Mouse (Mus musculus) layer of hippocampus, adult 9-10 months (tissue): ENCODE data around the gene Pofut2.
A peak's percentile ranks its signal among the peaks of the same experiment; 100 is the strongest.
"Not testable (repeated sequence)": the region's sequence is repeated elsewhere in the genome, so short reads cannot be mapped to it uniquely, and the experiment has no call there.

ENCODE experiments used
- DNase-seq: peaks from one replicate; pipeline ENCODE4 v3.0.0; 2022; ENCODE audit warnings: low spot score

Gene Pofut2

DNA sequence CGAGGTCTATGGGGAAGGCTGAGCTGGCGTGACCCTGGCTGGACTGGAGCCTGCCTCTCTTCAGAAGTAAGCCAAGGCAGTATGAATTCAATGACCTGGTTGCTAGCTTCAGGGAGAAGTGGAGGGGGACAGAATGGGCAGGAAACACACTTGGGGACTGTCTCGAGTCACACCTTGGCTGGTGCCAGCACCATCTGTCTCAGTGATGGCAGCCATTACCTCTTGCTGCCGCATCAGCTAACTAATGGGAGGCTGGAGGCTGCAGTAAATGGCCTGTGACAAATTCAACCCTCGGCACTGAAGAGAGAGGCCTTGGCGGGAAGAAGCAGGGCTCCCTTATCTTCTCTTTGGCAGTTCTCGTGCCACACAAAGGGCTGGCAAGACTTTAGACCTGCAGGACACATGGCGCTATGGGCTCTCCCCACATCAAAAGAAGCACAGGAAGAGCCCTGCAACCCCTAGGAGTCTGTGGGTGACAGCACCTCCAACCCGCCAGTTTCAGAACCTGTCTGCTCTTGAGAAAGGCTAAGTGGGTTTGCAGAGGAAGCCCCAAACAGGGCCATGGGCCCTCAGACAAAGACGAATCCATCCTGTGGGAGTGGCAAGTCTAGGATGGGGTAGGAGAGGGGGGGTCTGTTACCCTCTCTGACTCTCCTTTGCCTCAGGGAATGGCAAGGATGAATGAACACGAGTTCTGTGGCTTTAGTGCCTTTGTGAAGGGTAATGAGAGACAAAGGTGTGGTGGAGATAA lies 14.1 kb downstream of the Pofut2 start:
- no peak for DNase-seq

DNA sequence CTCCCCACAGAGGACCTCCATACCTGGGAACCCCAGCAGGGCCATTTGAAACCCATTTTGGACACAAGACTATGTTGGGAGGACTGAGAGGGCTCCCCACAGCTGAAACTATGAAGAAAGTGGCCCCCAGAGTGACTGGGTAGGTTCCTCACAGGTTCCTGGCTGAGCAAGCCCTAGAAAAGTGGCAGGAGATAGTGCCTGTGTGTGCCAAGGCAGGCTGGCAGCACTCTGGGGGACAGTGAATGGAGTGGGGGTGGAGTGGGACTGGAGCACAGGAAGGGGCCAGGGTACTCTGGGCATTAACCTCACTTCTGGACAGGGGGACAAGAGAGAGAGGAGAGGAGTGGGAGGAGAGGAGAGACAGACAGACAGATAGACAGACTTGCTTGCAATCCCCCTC lies 14.8 kb downstream of the Pofut2 start:
- no peak for DNase-seq

DNA sequence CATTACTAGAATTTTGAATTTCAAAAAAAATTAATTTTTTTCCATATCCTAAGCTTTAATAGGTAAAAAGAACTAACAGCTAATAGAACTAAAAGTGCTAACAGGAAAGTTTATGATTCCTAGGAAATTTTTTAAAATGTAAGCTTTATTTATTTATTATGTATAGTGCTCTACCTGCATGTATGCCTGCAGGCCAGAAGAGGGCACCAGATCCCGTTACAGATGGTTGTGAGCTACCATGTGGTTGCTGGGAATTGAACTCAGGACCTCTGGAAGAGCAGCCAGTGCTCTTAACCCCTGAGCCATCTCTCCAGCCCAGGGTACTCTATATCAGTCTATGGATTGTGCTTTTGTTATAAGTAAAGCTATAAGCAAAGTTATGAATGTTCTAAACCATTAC lies 23.1 kb downstream of the Pofut2 start:
- DNase-seq = not testable (repeated sequence)

DNA sequence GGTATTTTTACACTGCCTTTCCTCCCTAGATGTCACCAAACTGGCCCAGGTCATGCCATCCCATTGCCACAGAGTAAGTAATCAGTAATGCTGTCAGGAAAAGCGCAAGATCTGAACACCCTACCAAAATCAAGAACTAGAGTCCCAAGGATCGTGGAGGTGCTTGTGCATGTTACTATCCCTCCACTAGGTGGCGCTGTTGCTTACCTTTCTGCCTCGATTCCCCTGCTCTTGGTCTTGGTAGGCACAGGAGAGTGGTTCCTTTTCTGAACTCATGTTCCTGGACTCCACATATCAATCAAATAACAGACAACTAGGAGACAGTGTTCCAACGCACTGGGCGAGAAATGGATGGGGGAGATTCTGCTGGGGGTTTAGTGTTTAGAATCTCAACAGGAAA lies 23.8 kb downstream of the Pofut2 start:
- peak; percentile 45 for DNase-seq

DNA sequence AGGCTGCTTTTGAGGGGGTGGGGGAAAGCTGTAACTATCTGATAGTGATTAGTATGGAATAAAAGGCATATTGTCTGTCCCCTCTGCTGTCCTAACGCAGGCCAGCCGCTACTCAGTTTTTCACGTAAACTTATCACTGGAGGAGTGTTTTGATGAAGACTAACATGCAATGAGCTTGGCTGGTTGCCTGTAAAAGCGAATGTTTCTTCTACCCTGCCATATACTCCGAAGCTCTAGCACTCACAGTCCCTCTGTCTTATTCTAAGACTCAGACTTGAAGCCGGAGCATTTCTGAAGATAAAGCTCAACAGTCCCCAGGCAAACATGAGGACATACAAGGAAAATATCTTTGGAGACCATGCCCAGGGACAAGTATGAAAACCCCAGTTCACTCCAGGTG lies 25.8 kb downstream of the Pofut2 start:
- no peak for DNase-seq

DNA sequence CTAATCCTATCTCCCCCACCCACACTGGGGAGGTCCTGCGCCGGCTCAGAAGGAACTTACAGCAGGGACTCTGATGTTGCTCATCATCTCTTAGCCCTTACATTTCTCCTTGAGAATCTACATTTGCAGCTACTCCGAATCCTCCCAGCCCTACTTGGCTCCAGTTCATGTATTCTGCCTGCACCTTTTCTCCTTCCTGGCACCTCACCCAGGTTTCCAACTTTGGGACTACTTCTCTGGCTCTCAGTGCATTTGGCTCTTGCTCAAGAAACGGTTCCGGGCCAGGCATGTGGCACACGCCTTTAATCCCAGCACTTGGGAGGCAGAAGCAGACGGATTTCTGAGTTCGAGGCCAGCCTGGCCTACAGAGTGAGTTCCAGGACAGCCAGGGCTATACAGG lies 28.6 kb downstream of the Pofut2 start:
- no peak for DNase-seq

DNA sequence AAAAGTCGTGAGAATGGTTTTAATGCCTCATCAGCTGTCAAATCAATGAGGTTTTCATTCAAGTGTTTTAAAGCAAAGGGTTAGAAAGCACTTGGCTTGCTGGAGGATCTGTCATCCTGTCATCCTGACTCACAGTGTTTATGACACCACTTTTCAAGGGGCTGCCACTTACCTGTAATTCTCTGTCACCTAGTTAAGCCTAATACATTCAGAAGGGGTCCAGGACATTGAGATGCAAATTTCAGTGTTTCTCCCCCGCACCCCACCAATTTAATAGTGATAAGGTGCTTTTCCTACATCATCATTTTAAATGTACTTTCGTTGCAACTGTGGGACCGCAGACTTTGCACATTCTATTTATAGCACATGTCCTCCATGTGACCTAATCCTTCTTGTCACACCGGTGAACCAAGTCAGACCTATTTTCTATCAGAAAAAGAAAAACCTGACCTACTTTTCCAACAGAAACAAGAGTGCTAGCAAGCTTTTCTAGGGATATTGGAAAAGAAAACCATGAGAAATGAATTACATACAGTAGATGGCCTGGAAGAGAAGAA lies 29.7 kb downstream of the Pofut2 start:
- DNase-seq = no peak

DNA sequence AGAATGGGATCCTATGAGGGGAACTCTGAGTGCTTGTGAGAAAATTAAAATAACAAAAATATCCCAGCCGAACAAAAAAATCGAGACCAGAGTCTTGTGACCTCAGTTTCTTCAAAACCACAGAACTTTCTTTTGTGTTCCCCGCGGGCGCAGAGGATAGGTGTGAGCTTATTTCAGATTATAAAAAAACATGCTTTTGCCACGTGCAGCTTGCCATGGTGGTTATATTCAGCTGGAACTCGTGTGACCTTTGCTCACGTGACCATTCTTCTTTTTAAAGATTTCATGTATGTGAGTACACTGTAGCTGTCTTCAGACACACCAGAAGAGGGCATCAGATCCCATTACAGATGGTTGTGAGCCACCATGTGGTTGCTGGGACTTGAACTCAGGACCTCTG lies 30.5 kb downstream of the Pofut2 start:
- no peak for DNase-seq

DNA sequence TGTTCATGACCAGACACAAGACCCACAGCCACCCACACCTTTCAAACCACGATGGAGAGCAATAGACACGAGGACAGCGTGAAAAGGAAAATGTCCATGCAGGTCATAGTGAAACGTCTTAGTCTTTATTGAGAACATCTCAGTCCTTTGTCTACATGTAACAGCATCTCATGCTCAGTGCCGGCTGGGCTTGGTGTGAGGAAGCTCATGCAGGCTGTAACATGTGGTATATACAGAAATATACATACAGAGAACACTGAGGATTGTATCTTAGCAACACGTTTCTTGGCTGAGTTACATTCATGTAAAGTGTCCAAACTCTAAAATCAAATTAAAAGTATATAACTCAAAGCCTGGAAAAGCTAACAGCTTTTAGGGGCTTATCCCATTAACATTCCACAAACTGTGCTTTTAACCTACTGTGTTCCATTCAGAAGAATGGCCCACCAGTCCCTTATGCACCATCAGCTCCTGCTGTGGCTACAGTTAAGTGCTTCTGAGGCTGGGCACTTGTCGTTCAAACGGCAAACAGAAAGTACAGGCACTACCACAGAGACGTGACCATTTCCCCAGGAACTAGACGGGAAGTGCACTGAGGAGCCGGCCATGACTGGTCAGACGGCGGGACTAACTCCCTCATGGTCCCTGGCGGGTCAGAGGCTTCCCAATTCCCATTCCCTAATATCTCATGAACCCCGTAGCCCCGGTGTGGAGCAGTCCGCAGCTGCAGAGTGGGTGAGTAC lies 31.8 kb downstream of the Pofut2 start:
- no peak for DNase-seq

DNA sequence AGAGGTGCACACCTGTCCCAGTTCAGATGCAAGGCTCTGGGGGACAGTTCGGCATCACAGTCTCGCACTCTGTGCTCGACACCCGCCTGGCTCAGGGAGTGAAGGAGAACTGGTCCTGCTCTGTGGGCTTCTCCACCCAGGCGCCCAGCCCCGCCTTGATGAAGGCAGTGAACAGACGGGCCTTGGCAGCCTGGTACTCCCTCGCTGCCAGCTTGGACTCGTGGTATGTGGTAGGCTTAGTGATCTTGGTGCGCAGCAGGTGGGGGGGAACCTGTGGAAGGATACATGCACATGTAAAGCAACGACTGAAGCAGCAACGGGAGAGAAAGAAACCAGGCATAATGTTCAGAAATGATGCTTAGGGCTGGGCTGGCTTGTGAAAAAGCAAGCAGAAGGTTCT lies 35.7 kb downstream of the Pofut2 start:
- DNase-seq = no peak

DNA sequence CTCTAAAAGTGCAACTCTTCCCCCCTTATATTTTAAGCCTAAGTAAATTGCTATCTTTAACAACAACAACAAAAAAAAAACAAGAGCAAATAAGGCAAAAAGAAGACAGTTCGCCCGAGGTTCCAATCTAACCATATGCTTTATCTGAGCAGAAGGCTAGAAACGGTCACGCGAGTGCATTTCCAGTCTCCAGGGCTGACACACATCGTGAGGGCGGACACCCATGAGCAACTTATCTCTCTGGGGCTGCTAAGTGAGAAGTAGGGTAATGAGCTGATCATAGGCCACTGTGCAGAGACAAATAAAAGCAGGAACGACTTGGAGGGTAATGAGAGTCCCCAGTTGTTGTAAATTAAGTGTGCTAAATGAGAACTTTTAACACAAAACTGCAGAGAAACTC lies 39.6 kb downstream of the Pofut2 start:
- no peak for DNase-seq

DNA sequence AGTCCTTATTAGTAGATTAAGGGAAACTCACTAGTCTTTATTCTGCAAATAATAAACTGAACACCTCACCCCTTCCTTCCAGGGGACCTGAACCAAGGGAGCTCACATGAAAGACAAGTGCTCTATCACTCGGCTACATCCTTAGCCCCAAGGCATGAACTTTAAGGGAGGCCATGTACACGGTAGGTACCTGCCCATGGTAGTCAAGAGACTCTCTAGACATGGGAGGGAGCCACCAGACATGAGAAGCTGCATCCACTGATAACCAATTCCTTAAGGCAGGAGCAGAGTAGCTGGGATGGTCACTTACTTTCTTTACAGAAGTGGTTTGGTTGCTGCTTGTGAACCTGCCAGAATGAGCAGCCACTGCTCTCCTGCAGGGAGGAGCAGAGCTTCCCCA lies 40.2 kb downstream of the Pofut2 start:
- no peak for DNase-seq

DNA sequence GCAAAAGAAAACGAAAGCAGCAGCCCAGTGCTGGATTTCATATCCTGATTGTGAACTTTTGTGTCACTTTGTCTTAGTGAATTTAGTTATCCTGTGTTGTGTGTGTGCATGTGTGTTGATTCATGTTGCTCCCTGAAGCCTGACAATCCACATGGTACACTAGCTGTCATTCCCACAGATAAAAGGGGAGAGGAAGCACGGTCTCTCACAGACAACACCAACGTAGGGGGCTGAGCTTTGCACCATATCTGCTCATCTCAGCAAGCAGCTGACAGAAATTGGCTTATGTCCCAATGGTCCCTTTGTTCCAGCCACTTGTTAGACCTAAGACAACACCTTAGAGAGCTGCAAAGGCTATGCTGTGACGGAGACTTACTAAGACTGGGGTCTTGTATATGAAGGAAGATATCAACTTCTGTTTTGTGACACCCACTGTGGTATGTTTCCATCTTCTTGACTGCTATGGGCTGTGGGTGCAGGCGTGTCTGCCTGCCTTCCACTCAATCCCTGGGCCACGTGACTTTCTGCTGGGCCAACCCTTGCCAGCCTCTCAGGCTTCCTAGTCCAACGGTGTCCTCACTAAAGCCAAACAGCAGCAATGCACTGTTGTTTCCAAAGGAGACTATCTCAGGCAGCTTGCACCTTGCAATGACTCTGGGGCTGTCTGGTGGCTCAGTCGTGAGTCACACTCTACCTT lies 41.4 kb downstream of the Pofut2 start:
- DNase-seq = no peak

DNA sequence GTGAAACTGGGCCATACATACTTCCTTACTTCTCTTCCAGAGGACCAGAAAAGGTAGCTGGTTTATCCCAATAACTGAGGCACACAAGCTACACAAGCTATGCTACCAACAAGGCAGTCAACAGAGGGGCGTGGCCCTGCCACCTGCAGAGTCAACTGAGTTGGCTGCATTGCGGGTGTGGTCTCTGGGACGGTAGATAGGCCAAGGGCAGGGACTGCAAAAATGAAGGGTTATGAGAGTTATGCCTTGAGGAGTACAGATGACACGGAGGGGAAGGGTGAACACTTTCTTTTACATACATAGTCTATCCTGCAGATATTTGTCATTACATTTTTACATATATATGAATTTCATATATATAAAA lies 41.9 kb downstream of the Pofut2 start:
- DNase-seq = no peak

DNA sequence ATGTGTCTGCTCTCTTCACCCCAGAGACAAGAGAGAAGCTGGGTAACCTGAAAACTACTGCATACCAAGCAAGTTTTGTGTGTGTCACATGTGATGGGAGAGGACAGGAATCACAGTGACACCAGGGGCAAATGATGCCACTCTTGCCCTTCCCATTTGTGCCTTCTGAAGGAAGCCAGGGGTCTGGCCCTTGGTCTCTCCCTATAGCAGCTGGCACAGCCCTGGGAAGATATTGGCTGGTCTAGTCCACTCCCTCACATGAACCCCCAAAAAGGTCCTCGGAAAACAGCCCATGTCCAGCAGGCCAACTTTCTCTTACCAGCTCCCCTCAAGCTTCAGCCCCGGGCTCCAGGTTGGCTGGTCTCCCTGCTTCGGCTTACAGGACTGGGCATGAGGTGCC lies 45.3 kb downstream of the Pofut2 start:
- DNase-seq = no peak

DNA sequence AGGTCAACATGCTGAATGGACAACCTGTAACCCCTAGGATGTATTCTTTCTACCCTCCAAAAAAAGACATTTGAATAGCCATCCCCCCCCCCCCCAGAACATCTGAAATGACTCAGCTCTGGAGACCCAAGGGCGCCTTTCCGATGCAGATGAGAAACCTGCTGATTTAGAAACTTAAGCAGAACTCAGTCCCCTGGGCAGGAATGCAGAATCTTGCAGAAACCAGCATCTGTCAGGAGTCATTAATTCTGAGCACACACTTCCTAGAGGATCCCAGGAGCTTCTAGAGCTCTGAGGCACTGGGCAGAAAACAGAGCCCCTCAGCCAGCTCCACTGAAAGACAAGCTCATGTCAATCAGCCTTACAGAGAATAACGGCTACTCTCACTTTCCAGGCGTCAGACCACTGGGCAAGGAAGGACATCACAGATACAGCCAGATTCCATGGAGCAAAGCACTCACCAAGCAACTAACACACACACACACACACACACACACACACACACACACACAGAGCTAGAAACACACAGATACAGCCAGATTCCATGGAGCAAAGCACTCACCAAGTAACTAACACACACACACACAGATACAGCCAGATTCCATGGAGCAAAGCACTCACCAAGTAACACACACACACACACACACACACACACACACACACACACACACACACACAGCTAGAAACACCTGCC lies 46.0 kb downstream of the Pofut2 start:
- no peak for DNase-seq

DNA sequence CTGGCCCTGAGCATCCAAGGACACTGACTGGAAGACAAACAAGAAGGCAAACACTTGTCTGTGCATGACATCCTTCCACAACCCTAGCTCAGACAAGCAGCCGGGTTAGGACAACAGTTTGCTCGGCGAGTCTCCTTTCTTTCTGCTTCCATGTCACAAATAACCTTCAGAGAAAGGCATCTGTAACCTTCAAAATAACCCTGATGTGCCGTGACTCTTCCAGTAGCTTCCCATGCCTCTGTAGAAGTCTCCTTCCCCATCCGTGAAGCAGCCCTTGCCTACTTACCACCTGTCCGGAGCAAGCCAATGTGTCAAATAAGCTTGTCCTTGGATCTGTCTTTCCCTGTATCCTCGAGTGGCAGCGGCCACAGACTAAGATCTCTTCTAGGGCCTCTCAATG lies 46.7 kb downstream of the Pofut2 start:
- no peak for DNase-seq

DNA sequence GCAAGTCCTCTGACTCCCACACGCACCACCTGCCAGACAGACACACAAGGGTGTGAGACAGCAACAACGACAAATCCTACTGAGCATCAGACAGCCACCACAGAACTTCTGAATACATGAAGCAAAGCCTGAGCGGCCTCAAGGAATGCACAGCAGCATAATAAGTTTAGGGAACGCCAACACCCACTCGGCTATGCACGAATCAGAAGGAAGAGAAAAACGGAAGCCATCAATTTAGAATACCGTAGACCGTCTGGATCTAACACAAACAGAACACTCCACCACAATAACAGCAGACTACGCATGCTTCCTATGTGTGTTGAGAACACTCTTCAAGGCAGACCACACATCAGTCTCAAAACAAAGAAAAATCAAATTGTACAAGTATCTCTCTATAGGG lies 50.0 kb downstream of the Pofut2 start:
- DNase-seq = no peak

DNA sequence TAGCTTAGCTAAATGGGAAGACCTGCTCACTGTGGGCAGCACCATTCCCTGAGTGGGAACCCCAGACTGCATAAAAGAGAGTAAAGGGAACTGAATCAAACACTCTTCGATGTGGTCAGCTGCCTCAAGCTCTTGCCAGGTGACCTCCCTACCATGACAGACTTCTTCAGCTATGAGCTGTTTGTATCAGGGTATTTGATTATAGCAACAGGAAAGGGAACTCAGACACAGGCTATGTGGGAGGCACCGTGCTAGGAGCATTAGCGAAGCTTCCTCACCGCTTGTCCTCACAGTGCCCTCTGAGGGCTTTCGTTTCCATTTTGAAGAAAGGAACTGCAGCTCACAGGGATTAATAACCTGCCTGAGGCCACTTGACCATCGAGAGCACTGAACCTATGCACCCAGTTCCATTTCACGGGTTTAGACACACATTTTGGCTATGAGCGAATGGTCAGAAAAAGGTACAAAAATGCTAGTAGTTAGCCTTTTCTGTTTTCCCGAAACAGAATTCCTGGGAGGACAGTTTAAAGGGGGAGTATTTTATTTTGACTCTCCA lies 55.8 kb downstream of the Pofut2 start:
- DNase-seq = no peak

DNA sequence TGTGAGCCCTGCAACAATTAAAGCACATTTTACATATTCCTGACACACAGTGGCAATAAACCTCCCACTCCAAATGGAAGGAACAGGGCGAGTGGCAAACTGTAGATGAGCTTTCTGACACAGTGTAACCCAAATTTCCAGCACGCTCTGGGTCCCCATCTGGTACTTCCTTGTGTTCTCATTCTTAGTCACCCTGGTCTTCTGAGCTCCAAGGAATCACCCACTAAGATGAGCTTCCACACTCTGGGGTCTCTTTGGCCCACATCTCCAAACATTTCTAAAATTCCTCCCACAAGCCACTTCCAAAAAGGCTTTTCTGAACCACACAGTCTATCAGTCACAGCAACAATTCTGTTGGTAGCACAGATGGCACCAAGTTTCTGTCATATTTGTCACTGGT lies 56.7 kb downstream of the Pofut2 start:
- DNase-seq = peak; percentile 39
